Mouse (Mus musculus) stomach, embryonic 15.5 days (tissue): Measurements from ENCODE around the gene Aacs. TPM values are rescaled to one million over a fixed set of nuclear protein-coding genes. Genes with fewer than 3 reads are reported as not detected.

Experiments used
- ATAC-seq: fragments of 200-750 bp; cut with Nextera tagmentation; 2 replicates; pipeline ENCODE4 v1.8.0; 2017; ENCODE audit warnings: low read depth, moderate number of reproducible peaks, moderate TSS enrichment; ENCODE audit not compliant: insufficient read depth, low FRiP score
- H3K27ac ChIP-seq: fragments of 300-500 bp; sonication (generic); 2 replicates; pipeline ENCODE4 v1.5.1; 2015; ENCODE audit warnings: mild to moderate bottlenecking, inconsistent platforms
- H3K27me3 ChIP-seq: fragments of 300-500 bp; sonication (generic); replicated peaks from 2 replicates; pipeline ENCODE4 v1.6.1; 2015; ENCODE audit warnings: inconsistent platforms
- H3K36me3 ChIP-seq: fragments of 300-500 bp; sonication (generic); 2 replicates; pipeline ENCODE4 v1.6.1; 2015; ENCODE audit warnings: inconsistent platforms
- H3K4me1 ChIP-seq: fragments of 300-500 bp; sonication (generic); 2 replicates; pipeline ENCODE4 v1.6.1; 2015; ENCODE audit warnings: inconsistent platforms
- H3K4me2 ChIP-seq: fragments of 300-500 bp; sonication (generic); 2 replicates; pipeline ENCODE4 v1.6.1; 2015; ENCODE audit warnings: mild to moderate bottlenecking, inconsistent platforms
- H3K4me3 ChIP-seq: fragments of 300-500 bp; sonication (generic); replicated peaks from 2 replicates; pipeline ENCODE4 v1.5.1; 2015; ENCODE audit warnings: inconsistent platforms
- H3K9ac ChIP-seq: fragments of 300-500 bp; sonication (generic); 2 replicates; pipeline ENCODE4 v1.6.1; 2015; ENCODE audit warnings: inconsistent platforms
- H3K9me3 ChIP-seq: fragments of 300-500 bp; sonication (generic); 2 replicates; pipeline ENCODE4 v1.6.1; 2016; ENCODE audit warnings: inconsistent platforms
- WGBS: fragments of 180-500 bp; shearing (Covaris S2); methylation state at CpG from one replicate; pipeline ENCODE4 v1.1.7; 2015; 5-methylcytosine and 5-hydroxymethylcytosine counted together
- polyA plus RNA-seq: library from polyadenylated mRNA; unstranded; fragments of >200 nt; fragmentation: Nextera tagmentation; extraction: Ambion mirVana; gene quantifications from 2 replicates; pipeline ENCODE4 v1.2.1, GENCODE M21; 2015

Aacs gene
- polyA plus RNA-seq, 1 experiment from 2014 or later = 58.8 TPM

DNA sequence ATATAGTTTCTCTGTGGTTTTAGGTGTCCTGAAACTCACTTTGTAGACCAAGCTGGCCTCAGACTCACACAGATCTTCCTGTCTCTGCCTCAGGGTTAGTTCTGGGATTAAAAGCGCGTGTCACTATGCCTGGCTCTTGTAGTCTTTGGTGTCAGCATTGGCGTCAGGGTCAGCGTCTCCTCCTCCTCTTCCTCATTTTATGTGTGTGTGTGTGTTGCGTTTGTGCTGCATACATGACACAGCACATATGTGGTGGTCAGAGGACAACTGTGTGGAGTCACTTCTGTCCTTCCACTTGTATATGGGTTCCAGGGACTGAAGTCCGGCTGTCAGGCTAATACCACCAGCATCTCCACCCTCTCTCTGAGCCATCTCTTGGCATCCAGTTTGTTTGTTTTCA lies 25.9 kb downstream of the Aacs start:
- Histone ChIP-seq H3K36me3 (peaks cover 25% of the 10 kb centered on the region), H3K4me1 (no peaks in the 10 kb centered on the region), H3K4me2 (no peak overlapping the region), H3K4me3 (no peak overlapping the region), H3K27me3 (no peaks in the 10 kb centered on the region), H3K9ac (no peak overlapping the region), H3K9me3 (no peaks in the 10 kb centered on the region), H3K27ac (no peak overlapping the region)
- no peak for ATAC-seq
- WGBS = 79% methylated on average over 6 of the region's 6 CpGs

DNA sequence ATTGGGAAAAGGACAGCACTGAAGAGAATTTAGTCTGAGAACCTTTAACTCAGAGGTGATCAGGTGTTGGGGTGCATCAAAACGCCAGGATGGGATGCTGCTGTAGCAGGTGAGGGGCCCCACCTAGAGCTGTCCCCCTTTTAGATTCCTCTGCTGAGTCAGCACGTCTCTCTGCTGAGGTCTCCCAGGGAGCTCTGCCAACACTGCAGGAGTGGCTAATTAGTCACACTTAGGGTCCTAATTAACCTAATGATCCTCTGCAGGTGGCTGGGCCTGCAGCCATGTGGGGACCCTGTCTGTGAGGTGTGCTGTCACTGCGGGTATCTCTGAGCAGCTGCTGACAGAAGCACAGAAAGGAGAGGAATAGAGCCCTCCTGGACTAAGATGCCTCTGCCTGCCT lies 26.6 kb downstream of the Aacs start:
- Histone ChIP-seq H3K27ac (no peak overlapping the region), H3K27me3 (no peaks in the 10 kb centered on the region), H3K4me3 (no peak overlapping the region), H3K4me1 (no peaks in the 10 kb centered on the region), H3K9ac (no peak overlapping the region), H3K9me3 (no peaks in the 10 kb centered on the region), H3K36me3 (peaks cover 29% of the 10 kb centered on the region), H3K4me2 (no peak overlapping the region)
- WGBS = 57% methylated on average over 3 of the region's 3 CpGs
- ATAC-seq = no peak

DNA sequence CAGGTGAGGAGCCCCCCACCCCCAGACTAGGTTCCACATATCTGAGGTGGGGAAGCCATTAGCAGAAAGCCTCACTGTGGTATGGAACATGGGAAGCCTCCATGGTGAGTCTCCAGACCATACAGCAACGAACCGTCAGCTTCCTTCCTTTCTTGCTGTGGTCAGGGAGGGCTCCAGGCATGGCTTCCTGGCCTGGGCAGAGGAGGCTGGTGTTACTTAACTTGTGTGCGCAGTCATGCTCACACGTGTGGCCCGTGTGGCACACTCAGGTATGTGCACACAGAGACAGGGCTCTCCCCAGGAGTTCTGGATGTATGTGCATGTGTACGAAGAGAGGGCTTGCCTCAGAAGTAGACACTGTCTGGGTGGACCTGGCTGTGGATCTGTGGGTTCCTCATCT lies 28.0 kb downstream of the Aacs start:
- no peak overlapping the region for H3K4me3 ChIP-seq
- no peaks in the 10 kb centered on the region for H3K4me1 ChIP-seq
- H3K4me2 ChIP-seq = no peak overlapping the region
- no peak overlapping the region for H3K9ac ChIP-seq
- no peaks in the 10 kb centered on the region for H3K27me3 ChIP-seq
- peaks cover 33% of the 10 kb centered on the region for H3K36me3 ChIP-seq
- no peaks in the 10 kb centered on the region for H3K9me3 ChIP-seq
- WGBS = 84% methylated on average over 6 of the region's 6 CpGs
- H3K27ac ChIP-seq = no peak overlapping the region
- ATAC-seq = no peak

DNA sequence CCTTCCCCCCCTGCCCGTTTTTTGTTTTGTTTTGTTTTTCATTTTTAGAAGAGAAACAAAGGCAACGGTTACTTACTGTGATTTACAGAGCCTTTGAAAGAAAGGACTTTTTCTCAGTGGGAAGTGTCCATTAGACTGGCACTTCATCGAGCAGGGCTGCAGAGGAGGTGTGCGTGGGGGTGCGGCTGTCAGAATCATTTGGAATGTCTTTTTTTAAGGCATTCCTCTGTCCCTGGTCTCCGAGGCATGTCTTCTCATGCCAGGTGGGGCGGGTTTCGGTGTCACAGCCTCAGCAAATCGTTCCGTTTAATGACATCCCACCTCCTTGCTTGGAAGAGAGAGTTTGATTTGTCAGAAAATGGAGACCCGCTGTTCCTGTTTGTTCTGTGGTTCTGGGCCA lies 29.1 kb downstream of the Aacs start:
- no peak for ATAC-seq
- H3K9ac ChIP-seq = no peak overlapping the region
- WGBS = 64% methylated on average over 11 of the region's 11 CpGs
- H3K27me3 ChIP-seq = no peaks in the 10 kb centered on the region
- no peak overlapping the region for H3K4me2 ChIP-seq
- peaks cover 42% of the 10 kb centered on the region for H3K36me3 ChIP-seq
- H3K27ac ChIP-seq = no peak overlapping the region
- no peaks in the 10 kb centered on the region for H3K4me1 ChIP-seq
- H3K4me3 ChIP-seq = no peak overlapping the region
- no peaks in the 10 kb centered on the region for H3K9me3 ChIP-seq

- Histone ChIP-seq H3K4me2 (no peak overlapping the region), H3K9me3 (no peaks in the 10 kb centered on the region), H3K4me3 (no peak overlapping the region), H3K27me3 (no peaks in the 10 kb centered on the region), H3K27ac (no peak overlapping the region), H3K4me1 (no peaks in the 10 kb centered on the region), H3K36me3 (peaks cover 40% of the 10 kb centered on the region), H3K9ac (no peak overlapping the region)
- 80% methylated on average over 15 of the region's 15 CpGs for WGBS
- no peak for ATAC-seq
Measured at GRCm38 (mm10) chr5:125505968-125506367, 30.4 kb downstream of the Aacs start.

DNA sequence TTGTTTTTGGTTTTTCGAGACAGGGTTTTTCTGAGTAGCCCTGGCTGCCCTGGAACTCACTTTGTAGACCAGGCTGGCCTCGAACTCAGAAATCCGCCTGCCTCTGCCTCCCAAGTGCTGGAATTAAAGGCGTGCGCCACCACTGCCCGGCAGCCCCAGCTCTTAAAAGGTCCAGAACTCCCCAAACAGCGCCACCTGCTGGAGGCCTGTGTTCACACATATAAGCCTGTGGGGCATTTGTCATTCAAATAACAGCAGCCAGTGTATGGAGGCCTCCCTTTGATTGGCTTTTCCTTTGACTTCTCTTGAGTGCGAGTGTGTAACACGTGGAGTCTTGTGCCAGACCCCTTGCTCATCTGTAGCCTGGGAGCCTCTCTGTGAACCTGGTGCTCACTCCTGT lies 32.0 kb downstream of the Aacs start:
- Histone ChIP-seq H3K36me3 (peaks cover 49% of the 10 kb centered on the region), H3K27ac (no peak overlapping the region), H3K9ac (no peak overlapping the region), H3K27me3 (no peaks in the 10 kb centered on the region), H3K4me2 (no peak overlapping the region), H3K4me3 (no peak overlapping the region), H3K4me1 (no peaks in the 10 kb centered on the region), H3K9me3 (no peaks in the 10 kb centered on the region)
- WGBS = 90% methylated on average over 9 of the region's 9 CpGs
- no peak for ATAC-seq

DNA sequence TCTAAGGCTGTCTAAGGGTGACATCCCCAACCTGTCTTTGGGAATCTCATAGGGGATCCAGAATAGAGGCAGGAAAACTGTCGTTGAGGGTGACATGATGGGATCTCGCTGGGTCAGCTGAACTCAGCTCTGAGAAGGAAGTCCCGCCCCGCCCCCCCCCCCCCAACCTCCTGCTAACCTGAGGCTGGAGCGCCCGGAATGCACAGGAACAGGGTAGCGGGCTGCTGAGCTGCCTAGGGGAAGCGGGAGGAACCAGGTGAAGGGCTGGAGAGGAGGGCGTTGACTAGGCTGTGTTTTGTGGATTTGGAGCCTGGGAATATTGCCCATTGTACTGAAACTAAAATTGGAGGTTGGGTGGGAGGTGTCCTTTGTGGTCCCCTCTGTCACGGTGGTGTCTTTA lies 32.4 kb downstream of the Aacs start:
- Histone ChIP-seq H3K9ac (no peak overlapping the region), H3K4me1 (no peaks in the 10 kb centered on the region), H3K27ac (no peak overlapping the region), H3K4me2 (no peak overlapping the region), H3K27me3 (no peaks in the 10 kb centered on the region), H3K9me3 (no peaks in the 10 kb centered on the region), H3K36me3 (peaks cover 49% of the 10 kb centered on the region), H3K4me3 (no peak overlapping the region)
- no peak for ATAC-seq
- WGBS = 88% methylated on average over 10 of the region's 10 CpGs

DNA sequence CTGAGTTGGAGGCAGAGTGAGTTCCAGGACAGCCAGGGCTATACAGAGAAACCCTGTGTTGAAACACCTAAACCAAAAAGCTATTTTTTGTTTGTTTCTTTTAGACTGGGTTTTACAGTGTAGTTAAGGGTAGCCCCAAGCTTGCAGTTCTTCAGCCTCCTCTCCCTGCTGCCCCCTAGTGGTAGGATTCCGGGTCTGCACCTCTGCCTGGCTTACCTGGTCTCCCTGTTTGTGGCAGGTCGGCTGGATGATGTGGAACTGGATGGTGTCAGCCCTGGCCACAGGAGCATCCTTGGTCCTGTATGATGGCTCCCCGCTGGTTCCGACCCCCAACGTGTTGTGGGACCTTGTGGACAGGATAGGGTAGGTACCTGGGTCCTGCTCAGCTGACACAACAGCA lies 33.9 kb downstream of the Aacs start:
- H3K9me3 ChIP-seq = no peaks in the 10 kb centered on the region
- H3K9ac ChIP-seq = no peak overlapping the region
- H3K4me2 ChIP-seq = no peak overlapping the region
- 48% methylated on average over 5 of the region's 5 CpGs for WGBS
- ATAC-seq = no peak
- no peaks in the 10 kb centered on the region for H3K27me3 ChIP-seq
- H3K4me1 ChIP-seq = no peaks in the 10 kb centered on the region
- no peak overlapping the region for H3K27ac ChIP-seq
- peaks cover 45% of the 10 kb centered on the region for H3K36me3 ChIP-seq
- no peak overlapping the region for H3K4me3 ChIP-seq

GRCm38 (mm10) chr5:125515006-125515405 lies 39.4 kb downstream of the Aacs start:
- no peak overlapping the region for H3K4me2 ChIP-seq
- ATAC-seq = no peak
- H3K4me3 ChIP-seq = no peak overlapping the region
- no peaks in the 10 kb centered on the region for H3K4me1 ChIP-seq
- WGBS = 86% methylated on average over 12 of the region's 12 CpGs
- H3K9ac ChIP-seq = no peak overlapping the region
- H3K27me3 ChIP-seq = no peaks in the 10 kb centered on the region
- H3K36me3 ChIP-seq = peaks cover 45% of the 10 kb centered on the region
- no peaks in the 10 kb centered on the region for H3K9me3 ChIP-seq
- no peak overlapping the region for H3K27ac ChIP-seq

DNA sequence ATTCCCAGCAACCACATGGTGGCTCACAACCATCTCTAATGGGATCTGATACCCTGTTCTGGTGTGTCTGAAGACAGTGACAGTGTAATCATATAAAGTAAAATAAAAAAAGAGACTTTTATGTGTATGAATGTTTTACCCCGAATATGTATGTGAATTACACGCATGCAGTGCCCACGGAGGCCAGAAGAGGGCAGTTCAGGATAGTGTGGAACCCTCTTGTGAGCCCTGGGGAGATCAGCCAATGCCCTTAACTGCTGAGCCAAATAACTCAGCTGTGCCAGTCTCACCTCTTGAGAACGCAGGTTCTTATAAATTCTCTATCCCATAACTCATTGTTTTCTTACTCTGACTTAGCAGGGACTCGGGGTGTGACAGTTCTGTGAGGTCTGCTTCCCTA lies 43.0 kb downstream of the Aacs start:
- H3K27me3 ChIP-seq = no peaks in the 10 kb centered on the region
- no peak overlapping the region for H3K4me3 ChIP-seq
- WGBS = 72% methylated on average over 5 of the region's 5 CpGs
- no peak for ATAC-seq
- no peak overlapping the region for H3K4me2 ChIP-seq
- no peak overlapping the region for H3K27ac ChIP-seq
- H3K4me1 ChIP-seq = no peaks in the 10 kb centered on the region
- H3K36me3 ChIP-seq = peaks cover 29% of the 10 kb centered on the region
- no peaks in the 10 kb centered on the region for H3K9me3 ChIP-seq
- no peak overlapping the region for H3K9ac ChIP-seq

- H3K9ac ChIP-seq = no peak overlapping the region
- no peak overlapping the region for H3K4me2 ChIP-seq
- H3K27ac ChIP-seq = no peak overlapping the region
- H3K4me1 ChIP-seq = no peaks in the 10 kb centered on the region
- H3K27me3 ChIP-seq = no peaks in the 10 kb centered on the region
- H3K4me3 ChIP-seq = no peak overlapping the region
- 23% methylated on average over 15 of the region's 15 CpGs for WGBS
- no peak for ATAC-seq
- no peaks in the 10 kb centered on the region for H3K9me3 ChIP-seq
- peaks cover 10% of the 10 kb centered on the region; the same call in 1 of the 2 replicates for H3K36me3 ChIP-seq
Measured at GRCm38 (mm10) chr5:125520930-125521590, 45.4 kb downstream of the Aacs start.

- Histone ChIP-seq H3K4me3 (no peak overlapping the region), H3K9ac (no peak overlapping the region), H3K9me3 (no peaks in the 10 kb centered on the region), H3K27me3 (no peaks in the 10 kb centered on the region), H3K4me1 (no peaks in the 10 kb centered on the region), H3K36me3 (no peaks in the 10 kb centered on the region), H3K27ac (no peak overlapping the region), H3K4me2 (no peak overlapping the region)
- 71% methylated on average over 2 of the region's 2 CpGs for WGBS
- 0 out of 2 replicates have a peak, but pooled peaks have one; percentile 32 for ATAC-seq
Measured at GRCm38 (mm10) chr5:125523361-125523760, 47.7 kb downstream of the Aacs start.

- Histone ChIP-seq H3K4me1 (no peaks in the 10 kb centered on the region), H3K4me2 (no peak overlapping the region), H3K9ac (no peak overlapping the region), H3K27me3 (peaks cover 18% of the 10 kb centered on the region), H3K36me3 (no peaks in the 10 kb centered on the region), H3K4me3 (no peak overlapping the region), H3K27ac (no peak overlapping the region), H3K9me3 (no peaks in the 10 kb centered on the region)
- no peak for ATAC-seq
- 51% methylated on average over 5 of the region's 5 CpGs for WGBS
Measured at GRCm38 (mm10) chr5:125525516-125525915, 49.9 kb downstream of the Aacs start.
